Mouse (Mus musculus): ENCODE data around the gene Stk19. TPM values are rescaled to one million over a fixed set of nuclear protein-coding genes. Genes with fewer than 3 reads are reported as not detected.
"Not testable (repeated sequence)": the region's sequence is repeated elsewhere in the genome, so short reads cannot be mapped to it uniquely, and the experiment has no call there.

The Stk19 gene
- polyA plus RNA-seq, 1 experiment from 2014 or later = 18.4 TPM

GRCm38 (mm10) chr17:34837464-34838324 lies 949 bp upstream of the Stk19 start:
- ATAC-seq (replicated peaks; ENCODE audit: insufficient number of reproducible peaks, low FRiP score, low TSS enrichment, low read depth) (0 out of 2 replicates have a peak, but pooled peaks have one; percentile 22), DNase-seq (ENCODE audit: low spot score) (no peak)
- peak overlapping the region; percentile 90 for H3K4me2 ChIP-seq (ENCODE audit: low read depth, low read length)
- H3K4me1 ChIP-seq (ENCODE audit: control insufficient read depth, insufficient read depth, low read length) = no peaks in the 10 kb centered on the region; the same call in none of the 2 replicates
- H3K9ac ChIP-seq (replicated peaks; ENCODE audit: low read length) = peak overlapping the region; percentile 71
- 36% methylated on average over 40 of the region's 43 CpGs for WGBS
- H3K36me3 ChIP-seq (replicated peaks; ENCODE audit: control insufficient read depth, insufficient read depth, low read depth, low read length) = no peaks in the 10 kb centered on the region; the same call in 1 of the 2 replicates
- no peaks in the 10 kb centered on the region for H3K9me3 ChIP-seq (replicated peaks; ENCODE audit: control insufficient read depth, low read length)
- no peaks in the 10 kb centered on the region for H3K27me3 ChIP-seq (ENCODE audit: control insufficient read depth, insufficient read depth, low read length)
- peak overlapping the region; percentile 35; the same call in 1 of the 2 replicates for H3K27ac ChIP-seq (replicated peaks; ENCODE audit: low read depth, low read length)
- H3K4me3 ChIP-seq (ENCODE audit: low read depth, low read length) = peak overlapping the region; percentile 61

GRCm38 (mm10) chr17:34836155-34836855 lies 440 bp downstream of the Stk19 start:
- WGBS = 4% methylated on average over 43 of the region's 48 CpGs
- Histone ChIP-seq H3K4me2 (ENCODE audit: low read depth, low read length) (peak overlapping the region; percentile 92), H3K9ac (replicated peaks; ENCODE audit: low read length) (peak overlapping the region; percentile 62), H3K9me3 (replicated peaks; ENCODE audit: control insufficient read depth, low read length) (no peaks in the 10 kb centered on the region), H3K27ac (replicated peaks; ENCODE audit: low read depth, low read length) (no peak overlapping the region; the same call in 1 of the 2 replicates), H3K27me3 (ENCODE audit: control insufficient read depth, insufficient read depth, low read length) (no peaks in the 10 kb centered on the region), H3K4me1 (ENCODE audit: control insufficient read depth, insufficient read depth, low read length) (no peaks in the 10 kb centered on the region; the same call in none of the 2 replicates), H3K4me3 (ENCODE audit: low read depth, low read length) (peak overlapping the region; percentile 61), H3K36me3 (replicated peaks; ENCODE audit: control insufficient read depth, insufficient read depth, low read depth, low read length) (no peaks in the 10 kb centered on the region; the same call in 1 of the 2 replicates)
- DNase-seq (ENCODE audit: low spot score) (no peak), ATAC-seq (replicated peaks; ENCODE audit: insufficient number of reproducible peaks, low FRiP score, low TSS enrichment, low read depth) (peak; percentile 62)

GRCm38 (mm10) chr17:34830776-34831175 lies 6.0 kb downstream of the Stk19 start:
- not testable (repeated sequence) for H3K36me3 ChIP-seq (replicated peaks; ENCODE audit: control insufficient read depth, insufficient read depth, low read depth, low read length); DNase-seq (ENCODE audit: low spot score); H3K4me3 ChIP-seq (ENCODE audit: low read depth, low read length); H3K27me3 ChIP-seq (ENCODE audit: control insufficient read depth, insufficient read depth, low read length); H3K4me2 ChIP-seq (ENCODE audit: low read depth, low read length); H3K27ac ChIP-seq (replicated peaks; ENCODE audit: low read depth, low read length); H3K9me3 ChIP-seq (replicated peaks; ENCODE audit: control insufficient read depth, low read length); H3K4me1 ChIP-seq (ENCODE audit: control insufficient read depth, insufficient read depth, low read length); H3K9ac ChIP-seq (replicated peaks; ENCODE audit: low read length); ATAC-seq (replicated peaks; ENCODE audit: insufficient number of reproducible peaks, low FRiP score, low TSS enrichment, low read depth)
- 85% methylated on average over 1 of the region's 1 CpGs for WGBS

- H3K4me1 ChIP-seq (ENCODE audit: control insufficient read depth, insufficient read depth, low read length) = no peaks in the 10 kb centered on the region
- no peak overlapping the region for H3K4me2 ChIP-seq (ENCODE audit: low read depth, low read length)
- no peaks in the 10 kb centered on the region for H3K36me3 ChIP-seq (replicated peaks; ENCODE audit: control insufficient read depth, insufficient read depth, low read depth, low read length)
- no peaks in the 10 kb centered on the region for H3K9me3 ChIP-seq (replicated peaks; ENCODE audit: control insufficient read depth, low read length)
- 78% methylated on average over 7 of the region's 7 CpGs for WGBS
- ATAC-seq (replicated peaks; ENCODE audit: insufficient number of reproducible peaks, low FRiP score, low TSS enrichment, low read depth) (no peak), DNase-seq (ENCODE audit: low spot score) (no peak)
- no peak overlapping the region for H3K9ac ChIP-seq (replicated peaks; ENCODE audit: low read length)
- H3K4me3 ChIP-seq (ENCODE audit: low read depth, low read length) = no peak overlapping the region
- H3K27ac ChIP-seq (replicated peaks; ENCODE audit: low read depth, low read length) = no peak overlapping the region
- H3K27me3 ChIP-seq (ENCODE audit: control insufficient read depth, insufficient read depth, low read length) = no peaks in the 10 kb centered on the region
Measured at GRCm38 (mm10) chr17:34814818-34815370, 21.9 kb downstream of the Stk19 start.

GRCm38 (mm10) chr17:34813747-34814146 lies 23.0 kb downstream of the Stk19 start:
- not testable (repeated sequence) for ATAC-seq (replicated peaks; ENCODE audit: insufficient number of reproducible peaks, low FRiP score, low TSS enrichment, low read depth); H3K9ac ChIP-seq (replicated peaks; ENCODE audit: low read length); H3K9me3 ChIP-seq (replicated peaks; ENCODE audit: control insufficient read depth, low read length); H3K4me1 ChIP-seq (ENCODE audit: control insufficient read depth, insufficient read depth, low read length); H3K4me2 ChIP-seq (ENCODE audit: low read depth, low read length); H3K4me3 ChIP-seq (ENCODE audit: low read depth, low read length); H3K27ac ChIP-seq (replicated peaks; ENCODE audit: low read depth, low read length); H3K27me3 ChIP-seq (ENCODE audit: control insufficient read depth, insufficient read depth, low read length); H3K36me3 ChIP-seq (replicated peaks; ENCODE audit: control insufficient read depth, insufficient read depth, low read depth, low read length)
- 57% methylated on average over 11 of the region's 12 CpGs for WGBS
- DNase-seq (ENCODE audit: low spot score) = peak; percentile 22

GRCm38 (mm10) chr17:34811275-34811674 lies 25.5 kb downstream of the Stk19 start:
- H3K4me2 ChIP-seq (ENCODE audit: low read depth, low read length) = no peak overlapping the region
- no peaks in the 10 kb centered on the region for H3K27me3 ChIP-seq (ENCODE audit: control insufficient read depth, insufficient read depth, low read length)
- WGBS = 78% methylated on average over 15 of the region's 15 CpGs
- no peak overlapping the region for H3K9ac ChIP-seq (replicated peaks; ENCODE audit: low read length)
- ATAC-seq (replicated peaks; ENCODE audit: insufficient number of reproducible peaks, low FRiP score, low TSS enrichment, low read depth) = no peak
- no peak for DNase-seq (ENCODE audit: low spot score)
- H3K4me3 ChIP-seq (ENCODE audit: low read depth, low read length) = no peak overlapping the region
- H3K9me3 ChIP-seq (replicated peaks; ENCODE audit: control insufficient read depth, low read length) = no peaks in the 10 kb centered on the region
- H3K36me3 ChIP-seq (replicated peaks; ENCODE audit: control insufficient read depth, insufficient read depth, low read depth, low read length) = no peaks in the 10 kb centered on the region
- no peaks in the 10 kb centered on the region for H3K4me1 ChIP-seq (ENCODE audit: control insufficient read depth, insufficient read depth, low read length)
- no peak overlapping the region for H3K27ac ChIP-seq (replicated peaks; ENCODE audit: low read depth, low read length)

GRCm38 (mm10) chr17:34810811-34811210 lies 25.9 kb downstream of the Stk19 start:
- not testable (repeated sequence) for H3K4me3 ChIP-seq (ENCODE audit: low read depth, low read length); H3K27ac ChIP-seq (replicated peaks; ENCODE audit: low read depth, low read length); H3K9me3 ChIP-seq (replicated peaks; ENCODE audit: control insufficient read depth, low read length); H3K4me1 ChIP-seq (ENCODE audit: control insufficient read depth, insufficient read depth, low read length); ATAC-seq (replicated peaks; ENCODE audit: insufficient number of reproducible peaks, low FRiP score, low TSS enrichment, low read depth); DNase-seq (ENCODE audit: low spot score); H3K27me3 ChIP-seq (ENCODE audit: control insufficient read depth, insufficient read depth, low read length); H3K9ac ChIP-seq (replicated peaks; ENCODE audit: low read length); H3K4me2 ChIP-seq (ENCODE audit: low read depth, low read length); H3K36me3 ChIP-seq (replicated peaks; ENCODE audit: control insufficient read depth, insufficient read depth, low read depth, low read length)
- WGBS = 83% methylated on average over 8 of the region's 8 CpGs
